ENCODE assay signal across 8 mouse cellular contexts in genomic region chr5:63969476-63970112, GRCm38 (mm10). TPM values are rescaled to one million over a fixed set of nuclear protein-coding genes. Genes with fewer than 3 reads are reported as not detected.
DNase-seq lines count a peak whose midpoint lies in the region; ATAC-seq and TF ChIP-seq lines count a peak whose summit lies in the region.

No protein-coding gene starts in this region.

- peak overlapping the region; percentile 68 for H3K4me2 ChIP-seq in midbrain, embryonic 11.5 days

- no peaks in the 10 kb centered on the region for H3K36me3 ChIP-seq in midbrain, embryonic 11.5 days (ENCODE audit: control insufficient read depth, insufficient read depth, low read length)

- H3K9me3 ChIP-seq in midbrain, embryonic 11.5 days (ENCODE audit: control insufficient read depth, low read length), result no peaks in the 10 kb centered on the region

- intact Hi-C loops in heart, postnatal 10 days (cut with DNase I), result loop anchor here (5.0 kb wide), 3 partner anchors 47 to 103 kb away; no protein-coding TSS in a partner anchor

- H3K9ac ChIP-seq in midbrain, embryonic 11.5 days (ENCODE audit: low read length), result no peak overlapping the region

- DNase-seq in kidney, postnatal 14 days, result peak; percentile 17
- no peak for DNase-seq in kidney, postnatal 36 days
- peak; percentile 37 for DNase-seq in brain, embryonic 14.5 days (ENCODE audit: low read depth)
- peak; percentile 28 to 46 for DNase-seq in heart, postnatal 10 days
- DNase-seq in midbrain, embryonic 11.5 days (ENCODE audit: low spot score, missing footprints), result peak; percentile 90
- DNase-seq in layer of hippocampus, adult 9-10 months (ENCODE audit: low spot score), result no peak
- no peak for DNase-seq in adrenal gland, postnatal 25 days
- no peak for DNase-seq in urinary bladder, adult 2 months (ENCODE audit: low spot score)

- no peak for TF ChIP-seq CTCF in brain, embryonic 14.5 days (IDR thresholded peaks at IDR 0.05; ENCODE audit: borderline replicate concordance, extremely low read depth, insufficient read depth, insufficient read length)

- no peak for TF ChIP-seq POLR2A in brain, embryonic 14.5 days (IDR thresholded peaks at IDR 0.05; ENCODE audit: borderline replicate concordance, extremely low read depth, insufficient read depth, insufficient read length, poor library complexity, severe bottlenecking)

- H3K27ac ChIP-seq in midbrain, embryonic 11.5 days (ENCODE audit: low read depth, low read length), result no peak overlapping the region

- WGBS in midbrain, embryonic 11.5 days, result 31% methylated on average over 5 of the region's 5 CpGs

- ATAC-seq in midbrain, embryonic 11.5 days (ENCODE audit: low FRiP score), result no peak

- no peak overlapping the region for H3K4me3 ChIP-seq in midbrain, embryonic 11.5 days (ENCODE audit: low read depth, low read length)

- H3K4me1 ChIP-seq in midbrain, embryonic 11.5 days (ENCODE audit: control insufficient read depth, insufficient read depth, low read length), result peaks cover 14% of the 10 kb centered on the region; the same call in 1 of the 2 replicates

- H3K27me3 ChIP-seq in midbrain, embryonic 11.5 days (ENCODE audit: control insufficient read depth, insufficient read depth, low read length), result no peaks in the 10 kb centered on the region

RNA-seq across cellular contexts. Expression of gene Rell1, which starts 0.9 kb away (rescaled TPM):
- 8.0 and 8.1 TPM in 2 replicates for polyA plus RNA-seq in brain, embryonic 14.5 days (2012; rRNA removed)
- 10 to 100 TPM; 17.6 to 19.8 TPM for total RNA-seq in heart, postnatal 10 days (2021)
- 8.4 and 10.0 TPM in 2 replicates for polyA plus RNA-seq in midbrain, embryonic 11.5 days (2014; fragmentation: Nextera tagmentation; extraction: Ambion mirVana)
- 47.8 and 50.3 TPM in 2 replicates for total RNA-seq in adrenal gland, postnatal 25 days (2021)
- polyA plus RNA-seq in urinary bladder, adult 2 months (2012; rRNA removed), result 21.4 and 24.1 TPM in 2 replicates

Comparison
In these comparisons a context has a peak if more than half of its experiments do, and no peak if none do; other contexts are left out.
1. DNase-seq: peak in kidney, postnatal 14 days (single experiment), brain, embryonic 14.5 days (single experiment), heart, postnatal 10 days (2 of 2) and midbrain, embryonic 11.5 days (single experiment); none in kidney, postnatal 36 days (0 of 2), layer of hippocampus, adult 9-10 months (single experiment), adrenal gland, postnatal 25 days (single experiment) and urinary bladder, adult 2 months (single experiment).